Mouse (Mus musculus) CH12.LX (cell line): ENCODE data around the gene Atp5c1.

Experiments used
- E2F4 ChIP-seq: IDR thresholded peaks from 2 replicates; pipeline ENCODE4 v1.6.1; 2011; ENCODE audit warnings: low read depth, low read length, improper control_type of control experiment; ENCODE audit not compliant: insufficient replicate concordance
- ETS1 ChIP-seq: conservative IDR thresholded peaks from 2 replicates; pipeline ENCODE4 v1.6.1; 2012; ENCODE audit warnings: low read depth, mild to moderate bottlenecking, inconsistent platforms, low read length, improper control_type of control experiment, moderate library complexity
- HCFC1 ChIP-seq: IDR thresholded peaks from 2 replicates; pipeline ENCODE4 v1.6.1; 2012; ENCODE audit warnings: low read depth, mild to moderate bottlenecking, inconsistent platforms, low read length, improper control_type of control experiment
- MAZ ChIP-seq: IDR thresholded peaks from 2 replicates; pipeline ENCODE4 v1.6.1; 2012; ENCODE audit warnings: low read depth, mild to moderate bottlenecking, inconsistent platforms, low read length, improper control_type of control experiment, moderate library complexity
- POLR2A ChIP-seq: IDR thresholded peaks from 2 replicates; pipeline ENCODE4 v1.6.1; 2011; ENCODE audit warnings: low read depth, mild to moderate bottlenecking, improper control_type of control experiment, low read length
- USF1 ChIP-seq: IDR thresholded peaks from 2 replicates; pipeline ENCODE4 v1.6.1; 2014; ENCODE audit warnings: low read depth, mild to moderate bottlenecking, inconsistent platforms, low read length, improper control_type of control experiment
- ZKSCAN1 ChIP-seq: IDR thresholded peaks from 2 replicates; pipeline ENCODE4 v1.6.1; 2012; ENCODE audit warnings: low read depth, inconsistent platforms, low read length, improper control_type of control experiment, borderline replicate concordance

DNA sequence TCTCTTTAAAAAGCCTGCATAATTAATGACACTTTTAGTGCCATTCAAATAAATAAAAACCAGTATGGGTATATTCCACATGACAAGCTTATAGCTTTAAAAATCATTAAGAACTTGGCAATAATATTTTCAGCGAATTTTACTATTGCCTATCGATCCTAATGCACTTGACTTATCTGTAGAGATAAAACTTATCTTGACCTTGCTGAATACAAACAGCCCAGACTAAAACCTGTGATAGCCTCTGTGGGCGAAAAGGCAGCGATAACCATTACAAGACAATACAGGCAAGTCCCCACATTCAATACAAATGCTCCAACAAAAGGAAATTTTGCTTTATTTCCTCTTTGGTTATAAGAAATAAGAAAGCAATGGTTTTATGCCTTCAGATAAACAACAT is 71.7 kb downstream of the Atp5c1 start:
- TF ChIP-seq MAZ (no peak), ETS1 (no peak), HCFC1 (no peak), E2F4 (no peak), ZKSCAN1 (no peak), POLR2A (no peak), USF1 (no peak)
